Mouse (Mus musculus) limb, embryonic 11.5 days (tissue): ENCODE data around the gene Arl13a. TPM values are rescaled to one million over a fixed set of nuclear protein-coding genes. Genes with fewer than 3 reads are reported as not detected.

Experiments used
- ATAC-seq: fragments of 200-750 bp; cut with Nextera tagmentation; 2 replicates; pipeline ENCODE4 v1.8.0; 2017; ENCODE audit warnings: low read depth; ENCODE audit not compliant: insufficient number of reproducible peaks, low FRiP score, low TSS enrichment
- DNase-seq: peaks from one replicate; pipeline ENCODE4 v3.0.0-alpha.2; 2015; ENCODE audit warnings: low spot score
- H3K27ac ChIP-seq: fragments of 300-500 bp; sonication (generic); replicated peaks from 2 replicates; pipeline ENCODE4 v1.5.1; 2014; ENCODE audit warnings: low read depth, mild to moderate bottlenecking, low read length
- H3K27me3 ChIP-seq: fragments of 300-500 bp; sonication (generic); 2 replicates; pipeline ENCODE4 v1.6.1; 2014; ENCODE audit warnings: mild to moderate bottlenecking, low read length, mixed read lengths; ENCODE audit not compliant: control insufficient read depth, insufficient read depth
- H3K36me3 ChIP-seq: fragments of 300-500 bp; sonication (generic); 2 replicates; pipeline ENCODE4 v1.6.1; 2014; ENCODE audit warnings: mild to moderate bottlenecking, low read length, moderate library complexity, mixed read lengths; ENCODE audit not compliant: control insufficient read depth, insufficient read depth
- H3K4me1 ChIP-seq: fragments of 300-500 bp; sonication (generic); 2 replicates; pipeline ENCODE4 v1.6.1; 2014; ENCODE audit warnings: low read length, mixed read lengths; ENCODE audit not compliant: control insufficient read depth, insufficient read depth
- H3K4me2 ChIP-seq: fragments of 300-500 bp; sonication (generic); 2 replicates; pipeline ENCODE4 v1.6.1; 2014; ENCODE audit warnings: low read depth, mild to moderate bottlenecking, moderate library complexity; ENCODE audit not compliant: severe bottlenecking
- H3K4me3 ChIP-seq: fragments of 300-500 bp; sonication (generic); 2 replicates; pipeline ENCODE4 v1.5.1; 2014; ENCODE audit warnings: low read depth, low read length
- H3K9ac ChIP-seq: fragments of 300-500 bp; sonication (generic); 2 replicates; pipeline ENCODE4 v1.6.1; 2014; ENCODE audit warnings: mild to moderate bottlenecking, low read length
- H3K9me3 ChIP-seq: fragments of 300-500 bp; sonication (generic); 2 replicates; pipeline ENCODE4 v1.6.1; 2016; ENCODE audit warnings: low read length; ENCODE audit not compliant: control insufficient read depth
- WGBS: fragments of 180-500 bp; shearing (Covaris S2); extraction: QIAGEN DNeasy Blood & Tissue Kit; methylation state at CpG from one replicate; pipeline ENCODE4 v1.1.7; 2014; 5-methylcytosine and 5-hydroxymethylcytosine counted together
- polyA plus RNA-seq: library from polyadenylated mRNA; unstranded; fragments of >200 nt; fragmentation: Nextera tagmentation; extraction: Ambion mirVana; gene quantifications from 2 replicates; pipeline ENCODE4 v1.2.1, GENCODE M21; 2014

The Arl13a gene
- polyA plus RNA-seq, 1 experiment from 2014 or later: not detected

GRCm38 (mm10) chrX:134163484-134163883 lies 23.8 kb upstream of the Arl13a start:
- WGBS: 58% methylated on average over 4 of the region's 4 CpGs

GRCm38 (mm10) chrX:134170584-134170983 lies 16.7 kb upstream of the Arl13a start:
- no peak for DNase-seq
- WGBS: 96% methylated on average over 1 of the region's 1 CpGs
- Histone ChIP-seq H3K36me3 (no peaks in the 10 kb centered on the region), H3K4me2 (no peak overlapping the region), H3K27me3 (no peaks in the 10 kb centered on the region), H3K4me1 (no peaks in the 10 kb centered on the region), H3K27ac (no peak overlapping the region), H3K4me3 (no peak overlapping the region), H3K9ac (no peak overlapping the region), H3K9me3 (no peaks in the 10 kb centered on the region)
- ATAC-seq: no peak

More at GRCm38 (mm10) chrX:134163484-134163883, 23.8 kb upstream of the Arl13a start:
- ATAC-seq: no peak
- Histone ChIP-seq H3K27me3 (0 out of 2 replicates have a peak, but pooled peaks cover 2% of the 10 kb centered on the region), H3K36me3 (no peaks in the 10 kb centered on the region), H3K27ac (no peak overlapping the region), H3K9ac (no peak overlapping the region), H3K4me1 (no peaks in the 10 kb centered on the region), H3K9me3 (no peaks in the 10 kb centered on the region), H3K4me2 (no peak overlapping the region), H3K4me3 (no peak overlapping the region)
- no peak for DNase-seq

- H3K27me3 ChIP-seq: no peaks in the 10 kb centered on the region
- H3K9me3 ChIP-seq: no peaks in the 10 kb centered on the region
- H3K36me3 ChIP-seq: no peaks in the 10 kb centered on the region
- ATAC-seq (no peak), DNase-seq (no peak)
- no peaks in the 10 kb centered on the region for H3K4me1 ChIP-seq
- no peak overlapping the region for H3K27ac ChIP-seq
- 97% methylated on average over 1 of the region's 1 CpGs for WGBS
- H3K4me3 ChIP-seq: no peak overlapping the region
- H3K4me2 ChIP-seq: no peak overlapping the region
- H3K9ac ChIP-seq: no peak overlapping the region
These were observed 12.6 kb upstream of the Arl13a start for GRCm38 (mm10) chrX:134174699-134175098.

GRCm38 (mm10) chrX:134208491-134208890 lies 21.2 kb downstream of the Arl13a start:
- Histone ChIP-seq H3K27ac (no peak overlapping the region), H3K27me3 (no peaks in the 10 kb centered on the region), H3K4me2 (no peak overlapping the region), H3K4me3 (no peak overlapping the region), H3K9ac (no peak overlapping the region), H3K9me3 (no peaks in the 10 kb centered on the region), H3K36me3 (no peaks in the 10 kb centered on the region), H3K4me1 (no peaks in the 10 kb centered on the region)
- DNase-seq (no peak), ATAC-seq (no peak)
- 73% methylated on average over 2 of the region's 2 CpGs for whole genome bisulfite sequencing

- Histone ChIP-seq H3K4me1 (no peaks in the 10 kb centered on the region), H3K27me3 (no peaks in the 10 kb centered on the region), H3K9me3 (no peaks in the 10 kb centered on the region), H3K27ac (no peak overlapping the region), H3K4me2 (no peak overlapping the region), H3K9ac (no peak overlapping the region), H3K4me3 (no peak overlapping the region), H3K36me3 (no peaks in the 10 kb centered on the region)
- ATAC-seq (no peak), DNase-seq (no peak)
- WGBS: 91% methylated on average over 7 of the region's 7 CpGs
These were observed 23.9 kb downstream of the Arl13a start for GRCm38 (mm10) chrX:134211151-134211642.

GRCm38 (mm10) chrX:134218161-134218560 lies 30.9 kb downstream of the Arl13a start:
- Histone ChIP-seq H3K4me1 (no peaks in the 10 kb centered on the region), H3K27ac (no peak overlapping the region), H3K9ac (no peak overlapping the region), H3K4me2 (no peak overlapping the region), H3K27me3 (no peaks in the 10 kb centered on the region), H3K36me3 (no peaks in the 10 kb centered on the region), H3K9me3 (no peaks in the 10 kb centered on the region), H3K4me3 (no peak overlapping the region)
- ATAC-seq (no peak), DNase-seq (no peak)
- WGBS: 76% methylated on average over 4 of the region's 4 CpGs

- DNase-seq (no peak), ATAC-seq (no peak)
- Histone ChIP-seq H3K9ac (no peak overlapping the region), H3K4me2 (no peak overlapping the region), H3K4me1 (no peaks in the 10 kb centered on the region), H3K27ac (no peak overlapping the region), H3K4me3 (no peak overlapping the region), H3K9me3 (no peaks in the 10 kb centered on the region), H3K36me3 (no peaks in the 10 kb centered on the region), H3K27me3 (no peaks in the 10 kb centered on the region)
- WGBS: 76% methylated on average over 3 of the region's 3 CpGs
These were observed 33.3 kb downstream of the Arl13a start for GRCm38 (mm10) chrX:134220618-134221017.

- Histone ChIP-seq H3K4me3 (no peak within 1 kb of the TSS), H3K27ac (no peak within 1 kb of the TSS), H3K27me3 (no peaks in the 10 kb centered on the region), H3K36me3 (no peaks in the 10 kb centered on the region), H3K9ac (no peak within 1 kb of the TSS), H3K9me3 (no peaks in the 10 kb centered on the region), H3K4me2 (no peak within 1 kb of the TSS), H3K4me1 (no peaks in the 10 kb centered on the region)
- ATAC-seq: no peak
- no peak for DNase-seq
- 65% methylated on average over 4 of the region's 4 CpGs for WGBS
These were observed 34.6 kb downstream of the Arl13a start, which contains the start of gene Nox1 for GRCm38 (mm10) chrX:134221856-134222255. Gene Nox1 (minus strand): TSS chrX:134221956.

- Histone ChIP-seq H3K27me3 (no peaks in the 10 kb centered on the region), H3K36me3 (no peaks in the 10 kb centered on the region), H3K4me1 (no peaks in the 10 kb centered on the region), H3K4me3 (no peak overlapping the region), H3K9me3 (no peaks in the 10 kb centered on the region), H3K4me2 (no peak overlapping the region), H3K27ac (no peak overlapping the region), H3K9ac (no peak overlapping the region)
- DNase-seq (no peak), ATAC-seq (no peak)
- 100% methylated on average over 1 of the region's 1 CpGs for WGBS
These were observed 45.7 kb downstream of the Arl13a start for GRCm38 (mm10) chrX:134233048-134233447.
